Mouse (Mus musculus) monocyte, adult 5-6 weeks (primary cell): Measurements from ENCODE around the gene Naaladl1. TPM values are rescaled to one million over a fixed set of nuclear protein-coding genes. Genes with fewer than 3 reads are reported as not detected.

Experiments
- ATAC-seq: fragments of 153-309, 156-312 bp; replicated peaks from 2 replicates; pipeline ENCODE4 v1.8.0; 2017; ENCODE audit warnings: mild to moderate bottlenecking; ENCODE audit not compliant: low TSS enrichment, insufficient number of reproducible peaks, severe bottlenecking, poor library complexity, low FRiP score
- total RNA-seq: library from RNA; stranded (forward); fragments of 200-1000, 200-491, 200-594 nt; gene quantifications from 3 replicates; pipeline ENCODE4 v1.2.3, GENCODE M21; 2017

The Naaladl1 gene
- total RNA-seq, 1 experiment from 2014 or later, result not detected

- peak; percentile 92 for ATAC-seq
Measured at GRCm38 (mm10) chr19:6076564-6077393, 28.8 kb upstream of the Naaladl1 start, which contains the start of gene Vps51. TSS of gene Vps51 (minus strand) at chr19:6077231.

- ATAC-seq, result no peak
Measured at GRCm38 (mm10) chr19:6079983-6080480, 25.6 kb upstream of the Naaladl1 start, which contains the start of gene Tmem262. TSS of gene Tmem262 (plus strand) at chr19:6080033.

DNA sequence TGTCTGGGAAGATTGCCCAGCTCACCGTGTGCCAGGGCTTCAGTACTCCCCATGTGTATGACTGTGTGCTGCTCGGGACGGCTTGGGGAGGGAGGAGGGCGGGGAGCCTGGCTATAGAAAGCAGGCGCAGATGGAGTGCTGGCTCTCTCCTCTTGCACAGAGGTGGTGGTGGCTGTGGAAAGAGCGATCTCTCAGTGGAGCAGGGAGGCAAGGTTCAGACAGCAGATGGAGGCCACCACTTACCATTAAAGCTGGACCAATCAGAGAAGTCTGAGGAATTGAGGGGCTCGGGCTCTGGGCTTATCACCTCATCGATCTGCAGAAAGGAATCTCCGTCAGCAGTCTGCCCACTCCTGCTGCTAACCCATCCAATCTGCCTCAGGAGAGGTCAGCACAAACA lies 23.4 kb upstream of the Naaladl1 start, which contains the start of gene Gm28374:
Gm28374 (minus strand) TSS at position 101 of the 400 bp plus-strand sequence.
- ATAC-seq, result no peak

GRCm38 (mm10) chr19:6084478-6085248 lies 20.9 kb upstream of the Naaladl1 start, which contains the start of the genes Zfpl1 and Cdca5:
TSS of gene Zfpl1 (minus strand) at chr19:6084956.
TSS of gene Cdca5 (plus strand) at chr19:6084983.
- ATAC-seq, result peak; percentile 96

- ATAC-seq, result peak; percentile 72
Measured at GRCm38 (mm10) chr19:6085417-6085879, 20.1 kb upstream of the Naaladl1 start.

GRCm38 (mm10) chr19:6088841-6089240 lies 16.7 kb upstream of the Naaladl1 start:
- no peak for ATAC-seq

DNA sequence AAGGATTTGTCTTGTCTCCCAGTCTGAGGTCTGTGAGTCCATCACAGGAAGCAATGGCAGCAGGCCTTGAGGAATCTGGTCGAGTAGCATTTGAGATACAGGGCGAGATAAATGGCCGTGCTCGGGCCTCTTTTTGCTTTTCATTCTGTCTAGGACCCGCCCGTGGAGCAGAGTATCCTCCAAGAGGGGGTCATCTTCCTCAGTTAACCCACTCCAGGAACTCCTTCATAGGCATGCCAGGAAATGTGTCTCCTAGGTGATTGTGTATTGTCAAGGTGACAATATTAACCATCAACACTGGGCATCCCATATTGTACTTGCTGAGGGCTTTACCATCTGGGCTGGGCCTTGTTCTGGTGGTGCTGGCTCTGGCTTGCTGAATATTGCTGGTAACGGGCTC lies 11.5 kb upstream of the Naaladl1 start, which contains the start of gene AC131692.1:
AC131692.1 (plus strand) TSS at position 301 of the 400 bp plus-strand sequence.
- ATAC-seq, result no peak

DNA sequence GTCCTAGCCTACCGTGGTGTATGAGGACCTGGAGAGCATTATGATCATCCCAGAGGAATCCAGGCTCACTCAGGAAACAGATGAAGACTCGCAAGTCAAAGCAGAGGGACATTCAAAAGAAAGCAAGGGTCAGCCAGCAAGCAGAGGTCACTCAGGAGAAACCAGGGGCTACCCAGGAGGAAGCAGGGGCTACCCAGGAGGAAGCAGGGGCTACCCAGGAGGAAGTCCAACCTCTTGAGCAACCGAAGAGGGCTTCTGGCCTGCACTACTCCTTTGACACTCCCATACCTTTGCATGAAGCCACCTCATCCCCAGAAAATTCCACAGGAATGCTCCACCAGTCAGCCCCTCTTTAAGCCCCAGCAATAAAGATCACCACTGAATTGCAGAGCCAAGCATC lies 7.7 kb upstream of the Naaladl1 start:
- no peak for ATAC-seq

- ATAC-seq, result no peak
Measured at GRCm38 (mm10) chr19:6101186-6101585, 4.4 kb upstream of the Naaladl1 start.

DNA sequence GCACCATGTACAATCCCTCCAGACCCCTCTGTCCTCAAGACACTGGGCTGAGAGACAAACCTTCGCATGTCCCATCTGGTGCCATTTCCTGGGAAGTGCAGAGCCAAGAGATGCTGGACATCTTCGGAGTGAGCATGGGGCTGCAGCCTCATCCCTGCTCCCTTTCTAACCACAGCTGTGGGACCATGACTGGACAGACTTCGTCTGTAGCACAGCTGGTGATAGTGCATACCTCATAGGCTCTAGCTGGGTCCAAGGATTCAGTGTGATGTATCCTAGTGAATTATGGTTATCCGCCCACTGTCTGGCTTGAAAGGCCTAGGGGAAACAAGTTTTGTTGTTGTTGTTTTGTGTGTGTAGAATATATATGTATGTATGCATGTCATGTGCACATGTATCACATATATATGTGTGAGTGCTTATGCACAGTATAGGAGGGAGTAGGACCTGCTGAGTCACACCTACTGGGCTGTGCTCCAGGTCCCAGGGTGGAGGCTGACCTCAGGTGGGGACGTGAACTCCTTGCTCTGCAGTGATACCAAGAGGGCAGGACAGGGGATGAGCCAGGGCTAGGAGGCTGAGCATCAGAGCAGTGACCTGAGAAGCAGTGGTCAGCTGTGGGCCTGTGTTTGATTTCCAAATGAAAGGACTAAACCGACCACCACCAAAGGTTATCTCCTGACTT lies 3.3 kb upstream of the Naaladl1 start:
- no peak for ATAC-seq

DNA sequence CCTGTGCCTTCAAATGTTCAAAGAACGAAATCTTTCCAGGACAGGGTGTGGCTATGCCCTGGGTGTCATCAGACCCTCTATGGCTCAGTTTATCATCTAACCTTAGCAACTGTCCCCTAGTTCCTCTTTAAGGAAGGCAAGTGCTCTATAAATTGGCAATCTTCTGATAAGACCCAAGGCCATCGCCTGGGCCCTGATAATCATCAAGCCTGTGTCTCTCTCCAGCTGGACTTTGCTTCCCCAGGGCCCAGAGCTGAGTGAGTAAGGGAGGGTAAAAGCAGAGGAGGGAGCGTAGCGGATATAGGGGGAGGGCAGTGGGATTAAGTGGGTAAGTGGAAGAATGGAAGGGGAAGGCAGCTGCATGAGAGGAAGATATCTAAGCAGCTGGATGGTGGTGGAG lies 1.1 kb upstream of the Naaladl1 start:
- no peak for ATAC-seq

- no peak for ATAC-seq
Measured at GRCm38 (mm10) chr19:6113116-6113515, 7.5 kb downstream of the Naaladl1 start.

- ATAC-seq, result no peak
Measured at GRCm38 (mm10) chr19:6116113-6116850, 10.7 kb downstream of the Naaladl1 start.

- ATAC-seq, result no peak
Measured at GRCm38 (mm10) chr19:6117346-6117985, 11.9 kb downstream of the Naaladl1 start.

DNA sequence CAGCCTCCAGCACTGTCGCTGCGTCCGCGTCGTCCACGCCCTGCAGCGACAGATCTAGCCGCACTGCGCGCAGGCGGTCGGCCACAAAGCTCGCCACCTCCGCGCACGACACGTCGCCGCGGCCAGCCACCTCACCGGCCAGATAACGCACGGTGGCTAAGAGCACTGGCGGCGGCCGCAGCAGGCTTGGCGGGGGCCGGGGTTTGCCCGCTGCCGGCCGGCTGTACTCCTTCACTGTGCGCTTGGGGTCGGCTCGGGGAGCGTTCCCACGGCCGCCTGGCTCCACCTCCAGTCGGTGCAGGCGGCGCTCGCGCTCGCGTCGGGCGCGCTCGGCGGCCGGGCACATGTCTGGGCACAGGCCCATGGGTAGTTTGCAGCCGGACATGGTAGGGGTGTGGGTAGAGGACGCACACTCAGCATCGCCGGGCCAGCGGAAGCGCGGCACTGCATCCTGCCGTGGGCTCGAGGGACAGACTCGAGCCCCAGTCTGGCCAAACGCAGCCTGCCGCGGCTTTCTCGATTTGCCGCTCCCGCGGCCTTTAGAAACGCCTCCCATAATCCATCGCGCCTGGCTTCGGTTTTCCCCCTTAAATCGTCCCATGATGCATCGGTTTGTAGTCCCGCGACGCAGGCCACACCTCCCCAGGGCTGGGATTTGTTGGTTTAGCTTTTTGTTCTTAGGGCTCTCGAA lies 12.5 kb downstream of the Naaladl1 start, which contains the start of gene Sac3d1:
Sac3d1 (minus strand) TSS at position 665 of the 691 bp plus-strand sequence.
- peak; percentile 91 for ATAC-seq

DNA sequence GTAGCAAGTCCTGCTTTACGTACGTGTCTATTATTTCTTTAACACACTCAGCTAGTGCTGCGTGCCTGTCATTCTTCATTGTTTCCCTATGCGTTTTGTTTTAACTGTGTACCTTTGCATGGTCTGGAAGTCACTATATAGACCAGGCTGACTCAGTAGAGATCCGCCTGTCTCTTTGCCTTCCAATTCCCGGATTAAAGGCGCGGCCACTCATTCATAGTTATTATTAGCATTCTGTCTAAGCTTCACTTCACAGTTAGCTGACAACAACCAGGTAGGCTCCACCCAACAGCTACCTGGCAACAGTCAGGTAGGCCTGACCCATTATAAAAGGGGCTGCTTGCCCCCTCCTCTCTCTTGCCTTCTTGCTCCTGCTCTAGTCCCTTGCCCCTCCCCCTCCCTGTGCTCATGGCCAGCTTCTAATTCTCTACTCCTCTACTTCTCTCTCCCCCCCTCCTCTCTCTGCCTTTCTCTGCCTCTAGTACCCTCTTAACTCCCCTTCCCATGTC lies 13.1 kb downstream of the Naaladl1 start:
- ATAC-seq, result no peak

DNA sequence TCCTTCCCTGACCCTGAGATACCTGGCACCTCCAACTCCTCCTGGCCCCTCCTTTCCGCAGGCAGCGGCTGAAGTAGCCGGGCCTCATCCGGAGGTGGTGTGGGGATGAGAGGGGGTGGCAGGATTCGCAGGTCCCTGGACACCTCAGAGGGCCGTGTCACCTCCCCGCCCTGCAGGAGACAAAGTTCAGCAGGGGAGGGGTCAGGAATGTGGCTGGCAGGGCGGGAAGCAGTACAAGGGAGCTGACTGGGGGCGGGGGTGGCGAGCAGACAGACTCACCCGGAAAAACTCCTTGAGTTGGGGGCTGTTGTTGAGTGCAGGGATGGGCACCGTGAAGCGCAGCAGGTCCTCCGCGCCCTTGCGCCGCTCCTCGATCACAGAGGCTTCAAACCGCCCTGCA lies 16.2 kb downstream of the Naaladl1 start:
- ATAC-seq, result no peak
